Mouse (Mus musculus): ENCODE results near the gene Cacnb1. TPM values are rescaled to one million over a fixed set of nuclear protein-coding genes. Genes with fewer than 3 reads are reported as not detected.
A peak's percentile ranks its signal among the peaks of the same experiment; 100 is the strongest.

Cacnb1 gene
- total RNA-seq, 2 experiments from 2014 or later, result 6.9 to 8.4 TPM

- no peak for DNase-seq
Measured at GRCm38 (mm10) chr11:98011716-98012115, 11.1 kb downstream of the Cacnb1 start.

- no peak for DNase-seq
Measured at GRCm38 (mm10) chr11:98008087-98008486, 14.7 kb downstream of the Cacnb1 start.

- peak; percentile 58 to 74 for DNase-seq
Measured at GRCm38 (mm10) chr11:98005686-98006085, 17.1 kb downstream of the Cacnb1 start.

- DNase-seq, result no peak
Measured at GRCm38 (mm10) chr11:98005076-98005475, 17.8 kb downstream of the Cacnb1 start.

- no peak for DNase-seq
Measured at GRCm38 (mm10) chr11:98004161-98004560, 18.7 kb downstream of the Cacnb1 start.

- no peak for DNase-seq
Measured at GRCm38 (mm10) chr11:98003171-98003671, 19.6 kb downstream of the Cacnb1 start.

- peak; percentile 79 to 85 for DNase-seq
Measured at GRCm38 (mm10) chr11:98002627-98003026, 20.2 kb downstream of the Cacnb1 start.

- DNase-seq, result no peak
Measured at GRCm38 (mm10) chr11:98001986-98002385, 20.8 kb downstream of the Cacnb1 start.

GRCm38 (mm10) chr11:98001351-98001824, 21.4 kb downstream of the Cacnb1 start:
- DNase-seq, result no peak

- no peak for DNase-seq
Measured at GRCm38 (mm10) chr11:98000378-98001140, 22.3 kb downstream of the Cacnb1 start.

GRCm38 (mm10) chr11:97999748-98000147, 23.1 kb downstream of the Cacnb1 start:
- DNase-seq, result no peak

GRCm38 (mm10) chr11:97998898-97999608, 23.8 kb downstream of the Cacnb1 start:
- DNase-seq, result no peak

GRCm38 (mm10) chr11:97998074-97998793, 24.6 kb downstream of the Cacnb1 start:
- no peak for DNase-seq

GRCm38 (mm10) chr11:97997387-97997960, 25.4 kb downstream of the Cacnb1 start:
- DNase-seq, result no peak

- no peak for DNase-seq
Measured at GRCm38 (mm10) chr11:97996691-97997090, 26.1 kb downstream of the Cacnb1 start.

- peak; percentile 40 to 66 for DNase-seq
Measured at GRCm38 (mm10) chr11:97995564-97996288, 27.1 kb downstream of the Cacnb1 start, which contains the start of gene Arl5c. TSS of gene Arl5c (minus strand) at chr11:97996181.

GRCm38 (mm10) chr11:97994539-97995100, 28.2 kb downstream of the Cacnb1 start:
- peak; percentile 84 to 92 for DNase-seq

GRCm38 (mm10) chr11:97988530-97989096, 34.2 kb downstream of the Cacnb1 start:
- peak; percentile 91 for DNase-seq

GRCm38 (mm10) chr11:97987551-97988526, 35.0 kb downstream of the Cacnb1 start:
- peak; percentile 95 to 96 for DNase-seq

Data from adrenal gland, postnatal 36 days (tissue).